Mouse (Mus musculus) frontal cortex, postnatal 10 days (tissue): ENCODE data around the gene Syce2.

ENCODE experiments used
- DNase-seq, 2 experiments: peaks; one replicate each; pipeline ENCODE4 v3.0.0; 2022; ENCODE audit warnings: low spot score in 2 of 2, mixed read lengths in 1 of 2

The Syce2 gene

GRCm38 (mm10) chr8:84927513-84927912 is 55.6 kb downstream of the Syce2 start:
- DNase-seq, result no peak

- no peak for DNase-seq
Observed at GRCm38 (mm10) chr8:84928456-84929306, 56.8 kb downstream of the Syce2 start.

GRCm38 (mm10) chr8:84930582-84930981 is 58.7 kb downstream of the Syce2 start:
- no peak for DNase-seq

- DNase-seq, result no peak
Observed at GRCm38 (mm10) chr8:84933767-84934559, 62.1 kb downstream of the Syce2 start.

GRCm38 (mm10) chr8:84934860-84935259 is 62.9 kb downstream of the Syce2 start:
- DNase-seq, result peak in 1 of 2 experiments; percentile 54

GRCm38 (mm10) chr8:84935489-84935888 is 63.6 kb downstream of the Syce2 start:
- DNase-seq, result no peak

GRCm38 (mm10) chr8:84936041-84936961 is 64.4 kb downstream of the Syce2 start:
- DNase-seq, result no peak

- DNase-seq, result peak in 1 of 2 experiments; percentile 72
Observed at GRCm38 (mm10) chr8:84936962-84937546, 65.1 kb downstream of the Syce2 start, which contains the start of gene Mast1. TSS of gene Mast1 (minus strand) at chr8:84937359.
